12 mouse cellular contexts compared by ENCODE assay signal in the genomic region with DNA sequence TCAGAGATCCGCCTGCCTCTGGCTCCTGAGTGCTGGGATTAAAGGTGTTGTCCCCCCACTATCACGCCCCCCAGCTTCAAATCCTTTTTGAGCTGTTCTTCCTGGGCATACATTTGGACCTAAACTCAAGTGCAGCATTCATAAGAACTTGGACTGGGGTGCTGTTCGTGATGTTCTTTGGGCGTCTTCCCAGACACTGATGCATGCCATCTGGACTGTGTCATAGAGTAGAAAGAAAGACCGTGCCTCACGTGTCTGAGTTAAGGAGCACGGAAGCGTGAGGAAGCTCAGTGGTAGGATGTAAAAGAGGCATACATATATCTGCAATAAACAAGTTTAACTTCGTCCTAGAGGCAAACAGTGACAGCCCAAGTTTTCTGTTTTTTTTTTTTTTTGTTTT. TPM values are rescaled to one million over a fixed set of nuclear protein-coding genes. Genes with fewer than 3 reads are reported as not detected.
DNase-seq lines count a peak whose midpoint lies in the region; ATAC-seq lines count a peak whose summit lies in the region.
"Had no signal": no experiment of that assay in that cellular context is flagged by ENCODE, and none has a peak within 500 bp of the region (broad histone marks: within the 10 kb centered on the region; RNA-seq: fewer than 3 reads in every experiment).

No protein-coding gene starts in this region.

- H3K4me3 ChIP-seq in heart, embryonic 12.5 days = no peak overlapping the region
- H3K4me3 ChIP-seq in forebrain, embryonic 13.5 days = no peak overlapping the region
- H3K4me3 ChIP-seq: forebrain, embryonic 10.5 days; midbrain, embryonic 12.5 days; stomach, embryonic 15.5 days had no signal

- no peaks in the 10 kb centered on the region for H3K27me3 ChIP-seq in heart, embryonic 12.5 days (replicated peaks)
- H3K27me3 ChIP-seq in forebrain, embryonic 13.5 days = no peaks in the 10 kb centered on the region
- H3K27me3 ChIP-seq: midbrain, embryonic 12.5 days; stomach, embryonic 15.5 days had no signal

- H3K9me3 ChIP-seq in heart, embryonic 12.5 days (replicated peaks) = no peaks in the 10 kb centered on the region
- H3K9me3 ChIP-seq in forebrain, embryonic 13.5 days (replicated peaks) = no peaks in the 10 kb centered on the region
- H3K9me3 ChIP-seq: forebrain, embryonic 10.5 days; midbrain, embryonic 12.5 days; stomach, embryonic 15.5 days had no signal

- ATAC-seq in heart, embryonic 12.5 days (ENCODE audit: insufficient number of reproducible peaks, low FRiP score) = no peak
- no peak for ATAC-seq in forebrain, embryonic 13.5 days
- ATAC-seq: intestine, postnatal 0 days had no signal

- no peak overlapping the region for H3K4me2 ChIP-seq in heart, embryonic 12.5 days
- H3K4me2 ChIP-seq in forebrain, embryonic 13.5 days = no peak overlapping the region
- H3K4me2 ChIP-seq: midbrain, embryonic 12.5 days; stomach, embryonic 15.5 days had no signal

- H3K36me3 ChIP-seq in heart, embryonic 12.5 days = no peaks in the 10 kb centered on the region
- no peaks in the 10 kb centered on the region for H3K36me3 ChIP-seq in forebrain, embryonic 13.5 days (ENCODE audit: poor library complexity, severe bottlenecking)
- H3K36me3 ChIP-seq: midbrain, embryonic 12.5 days; stomach, embryonic 15.5 days had no signal

- H3K27ac ChIP-seq in heart, embryonic 12.5 days (ENCODE audit: poor library complexity, severe bottlenecking) = no peak overlapping the region
- H3K27ac ChIP-seq in forebrain, embryonic 13.5 days = no peak overlapping the region
- H3K27ac ChIP-seq: forebrain, embryonic 10.5 days; midbrain, embryonic 12.5 days; stomach, embryonic 15.5 days had no signal

- H3K4me1 ChIP-seq in heart, embryonic 12.5 days (replicated peaks) = 0 out of 2 replicates have a peak, but pooled peaks cover 4% of the 10 kb centered on the region
- H3K4me1 ChIP-seq in forebrain, embryonic 13.5 days = peaks cover 9% of the 10 kb centered on the region

- WGBS in heart, embryonic 12.5 days = 75% methylated on average over 9 of the region's 9 CpGs
- 83% methylated on average over 9 of the region's 9 CpGs for WGBS in forebrain, embryonic 13.5 days

- H3K9ac ChIP-seq in heart, embryonic 12.5 days = no peak overlapping the region
- H3K9ac ChIP-seq in forebrain, embryonic 13.5 days = no peak overlapping the region
- H3K9ac ChIP-seq: midbrain, embryonic 12.5 days; stomach, embryonic 15.5 days had no signal

- DNase-seq in heart, adult 11 months = peak; percentile 95
- DNase-seq in right cerebral cortex, adult 18-20 months = peak; percentile 61
- DNase-seq in right cerebral cortex, postnatal 4 days = no peak
- DNase-seq in kidney, postnatal 36 days = peak; percentile 34 to 44
- DNase-seq in skeletal muscle tissue, adult 2 months (ENCODE audit: low read depth, low spot score) = peak; percentile 37
- DNase-seq in thymus, adult 18-20 months = no peak

RNA-seq across cellular contexts. Expression of gene Rad51b, which starts 4.7 kb away (rescaled TPM):
- polyA plus RNA-seq in heart, embryonic 12.5 days (2016; fragmentation: Nextera tagmentation; extraction: Ambion mirVana) = 4.5 and 4.6 TPM in 2 replicates
- 5.7 and 6.2 TPM in 2 replicates for polyA plus RNA-seq in forebrain, embryonic 13.5 days (2015; fragmentation: Nextera tagmentation; extraction: Ambion mirVana)

RNA-seq across cellular contexts. Expression of gene Zfyve26, which starts 5.7 kb away (rescaled TPM):
- polyA plus RNA-seq in heart, embryonic 12.5 days (2016; fragmentation: Nextera tagmentation; extraction: Ambion mirVana) = 12.3 and 13.1 TPM in 2 replicates
- 12.8 and 13.4 TPM in 2 replicates for polyA plus RNA-seq in forebrain, embryonic 13.5 days (2015; fragmentation: Nextera tagmentation; extraction: Ambion mirVana)

Comparison
In these comparisons a context has a peak if more than half of its experiments do, and no peak if none do; other contexts are left out.
1. DNase-seq: peak in heart, adult 11 months (single experiment), right cerebral cortex, adult 18-20 months (single experiment), kidney, postnatal 36 days (2 of 2) and skeletal muscle tissue, adult 2 months (single experiment); none in right cerebral cortex, postnatal 4 days (single experiment) and thymus, adult 18-20 months (0 of 2).